Mouse (Mus musculus): ENCODE measurements around the gene Khsrp. TPM values are rescaled to one million over a fixed set of nuclear protein-coding genes. Genes with fewer than 3 reads are reported as not detected.

Gene Khsrp
- polyA plus RNA-seq, 1 experiment from 2014 or later, result 53.1 TPM

GRCm38 (mm10) chr17:56979524-56979923, 51.8 kb downstream of the Khsrp start:
- H3K4me3 ChIP-seq, result no peak overlapping the region
- 21% methylated on average over 4 of the region's 8 CpGs for WGBS
- H3K9ac ChIP-seq, result no peak overlapping the region
- ATAC-seq (ENCODE audit: low FRiP score, low read depth), result no peak
- H3K4me2 ChIP-seq (replicated peaks), result no peak overlapping the region
- H3K27me3 ChIP-seq (replicated peaks), result 0 out of 2 replicates have a peak, but pooled peaks cover 3% of the 10 kb centered on the region
- no peaks in the 10 kb centered on the region for H3K9me3 ChIP-seq
- H3K36me3 ChIP-seq, result no peaks in the 10 kb centered on the region
- no peak overlapping the region for H3K27ac ChIP-seq
- no peaks in the 10 kb centered on the region for H3K4me1 ChIP-seq

GRCm38 (mm10) chr17:56976531-56977390, 54.6 kb downstream of the Khsrp start:
- Histone ChIP-seq H3K9ac (no peak overlapping the region), H3K4me2 (replicated peaks) (no peak overlapping the region), H3K4me3 (no peak overlapping the region), H3K36me3 (no peaks in the 10 kb centered on the region), H3K4me1 (no peaks in the 10 kb centered on the region), H3K27me3 (replicated peaks) (0 out of 2 replicates have a peak, but pooled peaks cover 5% of the 10 kb centered on the region), H3K9me3 (no peaks in the 10 kb centered on the region), H3K27ac (no peak overlapping the region)
- WGBS, result 83% methylated on average over 8 of the region's 8 CpGs
- no peak for ATAC-seq (ENCODE audit: low FRiP score, low read depth)

- H3K4me3 ChIP-seq, result no peak overlapping the region
- WGBS, result 76% methylated on average over 3 of the region's 3 CpGs
- H3K4me2 ChIP-seq (replicated peaks), result no peak overlapping the region
- ATAC-seq (ENCODE audit: low FRiP score, low read depth), result no peak
- no peaks in the 10 kb centered on the region for H3K36me3 ChIP-seq
- H3K27ac ChIP-seq, result no peak overlapping the region
- H3K27me3 ChIP-seq (replicated peaks), result 0 out of 2 replicates have a peak, but pooled peaks cover 5% of the 10 kb centered on the region
- no peak overlapping the region for H3K9ac ChIP-seq
- no peaks in the 10 kb centered on the region for H3K4me1 ChIP-seq
- H3K9me3 ChIP-seq, result no peaks in the 10 kb centered on the region
These were observed 55.9 kb downstream of the Khsrp start for GRCm38 (mm10) chr17:56975391-56975790.

- Histone ChIP-seq H3K9me3 (no peaks in the 10 kb centered on the region), H3K4me1 (no peaks in the 10 kb centered on the region), H3K27me3 (replicated peaks) (0 out of 2 replicates have a peak, but pooled peaks cover 5% of the 10 kb centered on the region), H3K36me3 (no peaks in the 10 kb centered on the region), H3K4me3 (no peak overlapping the region), H3K27ac (no peak overlapping the region), H3K9ac (no peak overlapping the region), H3K4me2 (replicated peaks) (no peak overlapping the region)
- no peak for ATAC-seq (ENCODE audit: low FRiP score, low read depth)
- WGBS, result 75% methylated on average over 5 of the region's 5 CpGs
These were observed 56.5 kb downstream of the Khsrp start for GRCm38 (mm10) chr17:56974708-56975240.

- Histone ChIP-seq H3K9me3 (no peaks in the 10 kb centered on the region), H3K4me1 (no peaks in the 10 kb centered on the region), H3K4me2 (replicated peaks) (no peak overlapping the region), H3K27me3 (replicated peaks) (0 out of 2 replicates have a peak, but pooled peaks cover 5% of the 10 kb centered on the region), H3K9ac (no peak overlapping the region), H3K4me3 (no peak overlapping the region), H3K36me3 (no peaks in the 10 kb centered on the region), H3K27ac (no peak overlapping the region)
- no peak for ATAC-seq (ENCODE audit: low FRiP score, low read depth)
- 68% methylated on average over 14 of the region's 14 CpGs for WGBS
These were observed 57.2 kb downstream of the Khsrp start for GRCm38 (mm10) chr17:56973956-56974707.

Other genes starting within 250 kb of the Khsrp start
- gene Rfx2, start 200.5 kb downstream of the Khsrp start, polyA plus RNA-seq (2016; fragmentation: Nextera tagmentation; extraction: Ambion mirVana), result 4.9 and 6.0 TPM in 2 replicates
- not detected in 2 replicates for gene Acsbg2, start 157.1 kb downstream of the Khsrp start, polyA plus RNA-seq (2016; fragmentation: Nextera tagmentation; extraction: Ambion mirVana)
- 0.16 and 0.42 TPM in 2 replicates for gene 1700061G19Rik, start 156.0 kb downstream of the Khsrp start, polyA plus RNA-seq (2016; fragmentation: Nextera tagmentation; extraction: Ambion mirVana)
- gene Mllt1, start 96.1 kb downstream of the Khsrp start, polyA plus RNA-seq (2016; fragmentation: Nextera tagmentation; extraction: Ambion mirVana), result 86.1 and 89.8 TPM in 2 replicates
- not detected in 2 replicates for gene Acer1, start 49.4 kb downstream of the Khsrp start, polyA plus RNA-seq (2016; fragmentation: Nextera tagmentation; extraction: Ambion mirVana)
- 134 and 152 TPM in 2 replicates for gene Clpp, start 41.2 kb downstream of the Khsrp start, polyA plus RNA-seq (2016; fragmentation: Nextera tagmentation; extraction: Ambion mirVana)
- 38.0 and 38.2 TPM in 2 replicates for gene Alkbh7, start 34.2 kb downstream of the Khsrp start, polyA plus RNA-seq (2016; fragmentation: Nextera tagmentation; extraction: Ambion mirVana)
- not detected in 2 replicates for gene Pspn, start 31.5 kb downstream of the Khsrp start, polyA plus RNA-seq (2016; fragmentation: Nextera tagmentation; extraction: Ambion mirVana)
- 71.2 and 76.7 TPM in 2 replicates for gene Gtf2f1, start 20.2 kb downstream of the Khsrp start, polyA plus RNA-seq (2016; fragmentation: Nextera tagmentation; extraction: Ambion mirVana)
- gene Gm17949, start 20.1 kb downstream of the Khsrp start, polyA plus RNA-seq (2016; fragmentation: Nextera tagmentation; extraction: Ambion mirVana), result 0.28 and 0.33 TPM in 2 replicates
- 0.25 TPM in 1 of 2 replicates, not detected in the other for gene Slc25a41, start 10.1 kb upstream of the Khsrp start, polyA plus RNA-seq (2016; fragmentation: Nextera tagmentation; extraction: Ambion mirVana)
- gene Crb3, start 27.6 kb upstream of the Khsrp start, polyA plus RNA-seq (2016; fragmentation: Nextera tagmentation; extraction: Ambion mirVana), result 1.1 and 1.2 TPM in 2 replicates
- 19.4 and 19.9 TPM in 2 replicates for gene Slc25a23, start 28.3 kb upstream of the Khsrp start, polyA plus RNA-seq (2016; fragmentation: Nextera tagmentation; extraction: Ambion mirVana)
- gene Dennd1c, start 47.0 kb upstream of the Khsrp start, polyA plus RNA-seq (2016; fragmentation: Nextera tagmentation; extraction: Ambion mirVana), result 4.3 and 4.5 TPM in 2 replicates
- gene Tubb4a, start 56.3 kb upstream of the Khsrp start, polyA plus RNA-seq (2016; fragmentation: Nextera tagmentation; extraction: Ambion mirVana), result 228 and 271 TPM in 2 replicates
- 5.8 TPM in 2 replicates for gene Tnfsf9, start 73.8 kb upstream of the Khsrp start, polyA plus RNA-seq (2016; fragmentation: Nextera tagmentation; extraction: Ambion mirVana)
- gene Cd70, start 118.3 kb upstream of the Khsrp start, polyA plus RNA-seq (2016; fragmentation: Nextera tagmentation; extraction: Ambion mirVana), result 0.24 TPM in 1 of 2 replicates, not detected in the other
- gene Tnfsf14, start 162.7 kb upstream of the Khsrp start, polyA plus RNA-seq (2016; fragmentation: Nextera tagmentation; extraction: Ambion mirVana), result 0.10 and 0.28 TPM in 2 replicates
- 0.68 and 0.97 TPM in 2 replicates for gene C3, start 196.6 kb upstream of the Khsrp start, polyA plus RNA-seq (2016; fragmentation: Nextera tagmentation; extraction: Ambion mirVana)
- gene Gpr108, start 216.9 kb upstream of the Khsrp start, polyA plus RNA-seq (2016; fragmentation: Nextera tagmentation; extraction: Ambion mirVana), result 24.2 and 24.3 TPM in 2 replicates
- 19.7 and 20.6 TPM in 2 replicates for gene Trip10, start 217.9 kb upstream of the Khsrp start, polyA plus RNA-seq (2016; fragmentation: Nextera tagmentation; extraction: Ambion mirVana)
- 1.8 and 2.0 TPM in 2 replicates for gene Vav1, start 247.6 kb upstream of the Khsrp start, polyA plus RNA-seq (2016; fragmentation: Nextera tagmentation; extraction: Ambion mirVana)